8 mouse cellular contexts compared by ENCODE assay signal in the genomic region with DNA sequence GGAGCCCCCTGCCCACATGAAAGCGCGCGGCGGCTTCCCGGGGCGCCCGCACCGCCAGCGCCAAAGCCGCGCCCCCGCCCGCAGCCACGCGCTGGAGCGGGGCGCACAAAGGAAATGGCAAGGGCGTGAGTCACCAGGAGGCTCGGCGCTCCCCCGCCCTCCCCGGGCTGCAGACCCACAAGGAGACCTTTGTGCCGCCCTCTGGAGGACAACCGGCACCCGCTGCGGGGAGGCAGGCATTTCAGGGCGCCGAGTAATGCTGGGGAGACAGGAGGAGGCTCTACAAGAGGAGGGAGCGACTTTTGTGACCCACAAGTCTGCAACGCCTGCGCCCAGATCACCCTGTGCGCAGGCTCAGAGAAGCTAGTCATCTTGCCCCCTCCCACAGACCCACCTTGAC.
DNase-seq lines count a peak whose midpoint lies in the region; ATAC-seq and TF ChIP-seq lines count a peak whose summit lies in the region.

No protein-coding gene starts in this region.

- peak; percentile 49; the same call in 1 of the 2 replicates for TF ChIP-seq CTCF in bone marrow, adult 2 months (IDR thresholded peaks at IDR 0.05; ENCODE audit: control insufficient read depth, insufficient read depth, low read length)

- ATAC-seq in embryonic facial prominence, embryonic 15.5 days (ENCODE audit: insufficient number of reproducible peaks, low FRiP score, low TSS enrichment, low read depth) = peak; percentile 85
- ATAC-seq in heart, embryonic 14.5 days (ENCODE audit: insufficient number of reproducible peaks, insufficient read depth, low FRiP score, low read depth) = peak; percentile 81
- peak; percentile 62 for ATAC-seq in liver, embryonic 15.5 days (ENCODE audit: insufficient read depth)
- peak; percentile 78 for ATAC-seq in neural tube, embryonic 11.5 days (ENCODE audit: insufficient read depth, low FRiP score, low TSS enrichment)
- ATAC-seq in stomach, embryonic 16.5 days (ENCODE audit: insufficient read depth, low FRiP score) = peak; percentile 90

- no peaks in the 10 kb centered on the region for H3K36me3 ChIP-seq in embryonic facial prominence, embryonic 15.5 days
- H3K36me3 ChIP-seq in heart, embryonic 14.5 days (ENCODE audit: control insufficient read depth, insufficient read depth, low read length) = no peaks in the 10 kb centered on the region
- no peaks in the 10 kb centered on the region for H3K36me3 ChIP-seq in liver, embryonic 15.5 days (replicated peaks)
- H3K36me3 ChIP-seq in neural tube, embryonic 11.5 days (ENCODE audit: control insufficient read depth, insufficient read depth, low read length) = no peaks in the 10 kb centered on the region
- H3K36me3 ChIP-seq in stomach, embryonic 16.5 days (ENCODE audit: control insufficient read depth, insufficient read depth, low read length) = no peaks in the 10 kb centered on the region

- WGBS in bone marrow, adult 2 months = 3% methylated on average over 31 of the region's 32 CpGs
- WGBS in embryonic facial prominence, embryonic 15.5 days = 2% methylated on average over 32 of the region's 32 CpGs
- WGBS in heart, embryonic 14.5 days = under 1% methylated on average over 32 of the region's 32 CpGs
- WGBS in liver, embryonic 15.5 days (ENCODE audit: insufficient replicate concordance) = 3% methylated on average over 32 of the region's 32 CpGs
- under 1% methylated on average over 28 of the region's 32 CpGs for WGBS in neural tube, embryonic 11.5 days
- under 1% methylated on average over 32 of the region's 32 CpGs for WGBS in stomach, embryonic 16.5 days

- no peaks in the 10 kb centered on the region for H3K4me1 ChIP-seq in bone marrow, adult 2 months (ENCODE audit: control insufficient read depth, insufficient read depth, low read length)
- H3K4me1 ChIP-seq in embryonic facial prominence, embryonic 15.5 days = peaks cover 48% of the 10 kb centered on the region
- H3K4me1 ChIP-seq in heart, embryonic 14.5 days (ENCODE audit: control insufficient read depth in 2 of 2, insufficient read depth in 2 of 2, low read length in 2 of 2) = peaks cover 7 to 19% of the 10 kb centered on the region in 2 experiments
- H3K4me1 ChIP-seq in liver, embryonic 15.5 days (replicated peaks) = peaks cover 8% of the 10 kb centered on the region; the same call in 1 of the 2 replicates
- H3K4me1 ChIP-seq in neural tube, embryonic 11.5 days (ENCODE audit: control insufficient read depth, insufficient read depth, low read length) = peaks cover 6% of the 10 kb centered on the region; the same call in 1 of the 2 replicates
- H3K4me1 ChIP-seq in stomach, embryonic 16.5 days (ENCODE audit: control insufficient read depth, insufficient read depth, low read length) = peaks cover 33% of the 10 kb centered on the region

- no peak for TF ChIP-seq POLR2A in bone marrow, adult 2 months (IDR thresholded peaks at IDR 0.05; ENCODE audit: borderline replicate concordance, control insufficient read depth, low read depth, low read length)

- H3K27ac ChIP-seq in bone marrow, adult 2 months (ENCODE audit: control insufficient read depth, insufficient read depth, low read depth, low read length, poor library complexity) = no peak overlapping the region
- H3K27ac ChIP-seq in embryonic facial prominence, embryonic 15.5 days (replicated peaks) = peak overlapping the region; percentile 90
- H3K27ac ChIP-seq in heart, embryonic 14.5 days (replicated peaks in 1 of 2; ENCODE audit: control insufficient read depth in 1 of 2, insufficient read depth in 1 of 2, low read depth in 2 of 2, low read length in 2 of 2) = peak overlapping the region; percentile 21 to 78
- no peak overlapping the region for H3K27ac ChIP-seq in liver, embryonic 15.5 days (replicated peaks)
- peak overlapping the region; percentile 58; the same call in 1 of the 2 replicates for H3K27ac ChIP-seq in neural tube, embryonic 11.5 days (ENCODE audit: low read depth, low read length)
- H3K27ac ChIP-seq in stomach, embryonic 16.5 days (ENCODE audit: low read length) = peak overlapping the region; percentile 97

- H3K4me3 ChIP-seq in bone marrow, adult 2 months (replicated peaks; ENCODE audit: control insufficient read depth, low read depth, low read length) = peak overlapping the region; percentile 33
- H3K4me3 ChIP-seq in embryonic facial prominence, embryonic 15.5 days (replicated peaks) = peak overlapping the region; percentile 54
- peak overlapping the region; percentile 57 to 58 for H3K4me3 ChIP-seq in heart, embryonic 14.5 days (ENCODE audit: control insufficient read depth in 1 of 2, insufficient read depth in 1 of 2, low read depth in 1 of 2, low read length in 2 of 2)
- H3K4me3 ChIP-seq in liver, embryonic 15.5 days (replicated peaks) = peak overlapping the region; percentile 52
- peak overlapping the region; percentile 48 for H3K4me3 ChIP-seq in neural tube, embryonic 11.5 days (ENCODE audit: low read depth, low read length)
- peak overlapping the region; percentile 58 for H3K4me3 ChIP-seq in stomach, embryonic 16.5 days (replicated peaks; ENCODE audit: low read length)

- H3K9me3 ChIP-seq in embryonic facial prominence, embryonic 15.5 days (replicated peaks) = no peaks in the 10 kb centered on the region
- H3K9me3 ChIP-seq in heart, embryonic 14.5 days (ENCODE audit: control insufficient read depth, low read length) = no peaks in the 10 kb centered on the region
- H3K9me3 ChIP-seq in liver, embryonic 15.5 days (replicated peaks) = no peaks in the 10 kb centered on the region
- no peaks in the 10 kb centered on the region for H3K9me3 ChIP-seq in neural tube, embryonic 11.5 days (ENCODE audit: control insufficient read depth, low read length)
- H3K9me3 ChIP-seq in stomach, embryonic 16.5 days (replicated peaks; ENCODE audit: control insufficient read depth, low read length) = no peaks in the 10 kb centered on the region

- peak overlapping the region; percentile 46 for H3K9ac ChIP-seq in embryonic facial prominence, embryonic 15.5 days
- peak overlapping the region; percentile 85 for H3K9ac ChIP-seq in heart, embryonic 14.5 days (ENCODE audit: low read length)
- peak overlapping the region; percentile 45; the same call in 1 of the 2 replicates for H3K9ac ChIP-seq in liver, embryonic 15.5 days
- peak overlapping the region; percentile 84 for H3K9ac ChIP-seq in neural tube, embryonic 11.5 days (ENCODE audit: low read length)
- peak overlapping the region; percentile 93 for H3K9ac ChIP-seq in stomach, embryonic 16.5 days (ENCODE audit: low read length)

- peak; percentile 84 to 88 for DNase-seq in B cell, adult 2 months
- DNase-seq in kidney, postnatal 10 days = peak; percentile 92
- DNase-seq in neural tube, embryonic 11.5 days (ENCODE audit: low spot score) = peak; percentile 86

- H3K4me2 ChIP-seq in embryonic facial prominence, embryonic 15.5 days (replicated peaks) = peak overlapping the region; percentile 93
- peak overlapping the region; percentile 93 for H3K4me2 ChIP-seq in heart, embryonic 14.5 days (ENCODE audit: low read length)
- H3K4me2 ChIP-seq in liver, embryonic 15.5 days = peak overlapping the region; percentile 72
- H3K4me2 ChIP-seq in neural tube, embryonic 11.5 days (ENCODE audit: low read depth) = peak overlapping the region; percentile 96
- peak overlapping the region; percentile 94 for H3K4me2 ChIP-seq in stomach, embryonic 16.5 days (ENCODE audit: low read depth, low read length)

- peaks cover 4% of the 10 kb centered on the region; the same call in 1 of the 2 replicates for H3K27me3 ChIP-seq in embryonic facial prominence, embryonic 15.5 days
- peaks cover 34% of the 10 kb centered on the region for H3K27me3 ChIP-seq in heart, embryonic 14.5 days (ENCODE audit: control insufficient read depth, insufficient read depth, low read length)
- H3K27me3 ChIP-seq in liver, embryonic 15.5 days = peaks cover 56% of the 10 kb centered on the region
- H3K27me3 ChIP-seq in neural tube, embryonic 11.5 days (ENCODE audit: control insufficient read depth, insufficient read depth, low read length) = 0 out of 2 replicates have a peak, but pooled peaks cover 4% of the 10 kb centered on the region
- H3K27me3 ChIP-seq in stomach, embryonic 16.5 days (ENCODE audit: control insufficient read depth, insufficient read depth, low read length) = no peaks in the 10 kb centered on the region

Comparison
In these comparisons a context has a peak if more than half of its experiments do, and no peak if none do; other contexts are left out.
1. H3K27ac ChIP-seq: peak in embryonic facial prominence, embryonic 15.5 days (single experiment), heart, embryonic 14.5 days (2 of 2), neural tube, embryonic 11.5 days (single experiment) and stomach, embryonic 16.5 days (single experiment); none in bone marrow, adult 2 months (single experiment) and liver, embryonic 15.5 days (single experiment).
2. Peak in every context shown above with its lines, with median percentiles within 50 percentile points of each other: DNase-seq, H3K4me3 ChIP-seq, ATAC-seq, H3K4me2 ChIP-seq and H3K9ac ChIP-seq.